Mouse (Mus musculus): ENCODE measurements around the gene Acsf2.
"Not testable (repeated sequence)": the region's sequence is repeated elsewhere in the genome, so short reads cannot be mapped to it uniquely, and the experiment has no call there.

The Acsf2 gene

GRCm38 (mm10) chr11:94601321-94602281 lies at the start of gene Acsf2:
TSS of gene Acsf2 (minus strand) at chr11:94601871.
- DNase-seq (ENCODE audit: low read depth, low spot score): no peak

GRCm38 (mm10) chr11:94651241-94651640 lies 49.6 kb upstream of the Acsf2 start:
- not testable (repeated sequence) for DNase-seq (ENCODE audit: low read depth, low spot score)

- no peak for DNase-seq (ENCODE audit: low read depth, low spot score)
Measured at GRCm38 (mm10) chr11:94646457-94646856, 44.8 kb upstream of the Acsf2 start.

- no peak for DNase-seq (ENCODE audit: low read depth, low spot score)
Measured at GRCm38 (mm10) chr11:94644461-94645219, 43.0 kb upstream of the Acsf2 start.

GRCm38 (mm10) chr11:94634431-94634830 lies 32.8 kb upstream of the Acsf2 start:
- DNase-seq (ENCODE audit: low read depth, low spot score): no peak

- no peak for DNase-seq (ENCODE audit: low read depth, low spot score)
Measured at GRCm38 (mm10) chr11:94632988-94633387, 31.3 kb upstream of the Acsf2 start.

GRCm38 (mm10) chr11:94631969-94632368 lies 30.3 kb upstream of the Acsf2 start:
- DNase-seq (ENCODE audit: low read depth, low spot score): no peak

GRCm38 (mm10) chr11:94630199-94631011 lies 28.7 kb upstream of the Acsf2 start:
- no peak for DNase-seq (ENCODE audit: low read depth, low spot score)

GRCm38 (mm10) chr11:94629884-94630198 lies 28.2 kb upstream of the Acsf2 start:
- no peak for DNase-seq (ENCODE audit: low read depth, low spot score)

- peak; percentile 75 for DNase-seq (ENCODE audit: low read depth, low spot score)
Measured at GRCm38 (mm10) chr11:94629199-94629883, 27.7 kb upstream of the Acsf2 start, which contains the start of gene Lrrc59. TSS of gene Lrrc59 (plus strand) at chr11:94629767.

- DNase-seq (ENCODE audit: low read depth, low spot score): no peak
Measured at GRCm38 (mm10) chr11:94622162-94622561, 20.5 kb upstream of the Acsf2 start.

GRCm38 (mm10) chr11:94621458-94621852 lies 19.8 kb upstream of the Acsf2 start:
- DNase-seq (ENCODE audit: low read depth, low spot score): no peak

- no peak for DNase-seq (ENCODE audit: low read depth, low spot score)
Measured at GRCm38 (mm10) chr11:94620766-94621457, 19.2 kb upstream of the Acsf2 start.

GRCm38 (mm10) chr11:94617646-94618045 lies 16.0 kb upstream of the Acsf2 start:
- no peak for DNase-seq (ENCODE audit: low read depth, low spot score)

- peak; percentile 23 for DNase-seq (ENCODE audit: low read depth, low spot score)
Measured at GRCm38 (mm10) chr11:94615494-94615893, 13.8 kb upstream of the Acsf2 start.

- no peak for DNase-seq (ENCODE audit: low read depth, low spot score)
Measured at GRCm38 (mm10) chr11:94614603-94615002, 12.9 kb upstream of the Acsf2 start.

- DNase-seq (ENCODE audit: low read depth, low spot score): no peak
Measured at GRCm38 (mm10) chr11:94610744-94611740, 9.4 kb upstream of the Acsf2 start.

GRCm38 (mm10) chr11:94602356-94602955 lies 785 bp upstream of the Acsf2 start:
- no peak for DNase-seq (ENCODE audit: low read depth, low spot score)

GRCm38 (mm10) chr11:94600447-94600846 lies 1.2 kb downstream of the Acsf2 start:
- DNase-seq (ENCODE audit: low read depth, low spot score): no peak
